Mouse (Mus musculus): ENCODE results near the gene Zfp174.
"Not testable (repeated sequence)": the region's sequence is repeated elsewhere in the genome, so short reads cannot be mapped to it uniquely, and the experiment has no call there.

Gene Zfp174

DNA sequence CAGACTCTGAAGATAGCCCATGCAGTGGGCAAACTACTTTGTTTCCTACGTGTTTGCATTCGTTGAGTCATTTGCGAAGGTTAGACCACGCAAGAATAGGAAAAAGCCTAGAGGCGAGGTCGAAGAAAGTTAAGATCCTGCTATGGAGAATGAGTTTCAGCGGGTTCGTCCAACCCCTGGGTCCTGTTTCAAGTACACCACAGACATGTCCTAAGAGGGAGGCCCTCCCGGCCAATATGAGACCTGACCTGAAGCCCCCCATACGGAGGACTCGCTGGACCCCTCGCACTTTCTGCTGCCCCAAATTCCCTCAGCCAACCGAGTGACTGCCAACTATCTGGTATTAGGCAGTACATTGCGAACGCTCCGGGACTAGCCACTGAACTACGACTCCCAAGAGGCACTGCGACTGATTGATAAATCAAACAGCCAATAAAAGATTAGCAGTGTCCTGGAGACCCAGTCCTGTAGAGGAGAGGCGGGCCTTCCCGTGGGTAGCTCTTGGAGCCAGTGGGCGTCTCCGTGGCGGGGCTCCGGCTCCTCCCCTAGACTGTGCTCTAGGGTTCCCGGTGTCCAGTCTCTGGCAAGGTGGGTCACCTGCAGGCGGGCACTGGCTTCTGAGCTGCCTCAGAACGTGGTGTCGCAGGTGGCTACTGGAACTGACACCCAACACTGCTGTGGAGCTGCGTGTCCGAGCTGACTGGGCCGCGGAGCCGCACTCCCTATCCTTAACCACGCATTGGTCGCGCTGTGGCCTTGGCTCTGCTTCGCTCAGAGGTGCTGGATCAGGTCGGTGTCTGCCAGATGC, at the start of gene Zfp174:
Gene Zfp174 (plus strand): TSS at position 558 of the 808 bp plus-strand sequence.
- in situ Hi-C loops (cut with MboI) = loop anchor here (5.0 kb wide), 1 partner anchor 35 kb away; the partner anchor contains the start of genes Gm20695 and Zfp597

DNA sequence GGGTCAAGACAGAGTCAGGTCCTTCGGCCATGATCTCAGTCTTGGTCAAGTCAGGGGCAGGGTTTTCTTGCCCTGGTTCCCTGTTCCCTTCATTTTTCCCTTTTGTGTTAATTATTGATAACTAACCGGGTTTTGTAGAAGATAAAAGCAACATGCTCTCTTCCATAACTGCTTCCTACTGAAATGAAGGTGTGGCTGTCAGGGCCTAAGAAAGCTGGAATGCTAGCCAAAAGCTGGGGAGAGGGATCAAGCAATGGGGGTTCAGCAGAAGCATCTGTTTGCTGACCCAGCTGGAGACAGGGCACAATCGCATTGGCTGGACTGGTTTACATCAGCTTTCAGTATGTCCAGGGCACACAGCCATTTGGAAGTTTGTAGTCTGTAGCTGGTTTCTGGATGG, 38.9 kb upstream of the Zfp174 start:
- in situ Hi-C loops (cut with MboI) = no loop called here

- in situ Hi-C loops (cut with MboI) = not testable (repeated sequence)
These were observed 32.4 kb upstream of the Zfp174 start for GRCm38 (mm10) chr16:3814667-3815066.

GRCm38 (mm10) chr16:3820202-3820601, 26.9 kb upstream of the Zfp174 start:
- in situ Hi-C loops (cut with MboI) = no loop called here

DNA sequence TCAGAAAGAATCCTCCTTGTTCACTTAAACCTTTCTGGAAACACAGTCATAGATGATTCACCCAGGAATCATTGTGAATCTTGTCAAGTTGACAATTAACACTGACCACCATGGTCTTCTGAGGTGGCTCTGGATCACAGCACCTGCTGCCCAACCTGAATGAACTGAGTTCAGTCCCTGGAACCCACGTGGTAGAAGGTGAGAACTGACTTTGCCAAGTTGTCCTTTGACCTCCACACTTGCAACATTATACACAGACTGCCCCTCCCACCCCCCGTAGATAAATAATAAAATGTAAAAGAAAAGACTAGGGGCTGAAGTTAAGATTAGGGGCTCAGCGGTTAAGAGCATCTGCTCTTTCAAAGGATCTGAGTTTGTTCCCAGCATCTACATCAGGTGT, 19.0 kb upstream of the Zfp174 start:
- in situ Hi-C loops (cut with MboI) = no loop called here

GRCm38 (mm10) chr16:3829727-3830126, 17.3 kb upstream of the Zfp174 start:
- in situ Hi-C loops (cut with MboI) = no loop called here

GRCm38 (mm10) chr16:3830588-3831109, 16.4 kb upstream of the Zfp174 start, which contains the start of gene Olfr15:
TSS of gene Olfr15 (plus strand) at chr16:3830878.
- in situ Hi-C loops (cut with MboI) = no loop called here

DNA sequence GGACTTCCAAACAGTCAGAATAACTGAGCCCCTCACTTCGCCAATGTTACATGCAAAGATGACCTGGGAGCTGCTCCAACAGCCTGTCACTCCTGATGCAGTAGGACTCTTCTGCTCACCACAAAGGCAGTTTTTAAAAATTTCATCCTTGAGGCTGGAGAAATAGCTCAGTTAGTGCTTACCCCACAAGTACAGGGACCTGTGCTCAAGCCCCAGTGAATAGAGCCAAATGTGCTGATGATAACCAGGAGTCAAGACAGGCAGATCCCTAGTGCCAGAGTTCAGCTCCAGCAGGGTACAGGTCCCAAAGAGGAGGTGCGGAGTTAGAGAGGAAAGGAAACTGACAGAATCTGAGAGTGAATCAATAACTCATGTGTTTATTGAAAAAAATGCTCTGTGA, 11.6 kb upstream of the Zfp174 start:
- in situ Hi-C loops (cut with MboI) = no loop called here

- in situ Hi-C loops (cut with MboI) = no loop called here
These were observed 7.7 kb upstream of the Zfp174 start for GRCm38 (mm10) chr16:3839157-3839885.

DNA sequence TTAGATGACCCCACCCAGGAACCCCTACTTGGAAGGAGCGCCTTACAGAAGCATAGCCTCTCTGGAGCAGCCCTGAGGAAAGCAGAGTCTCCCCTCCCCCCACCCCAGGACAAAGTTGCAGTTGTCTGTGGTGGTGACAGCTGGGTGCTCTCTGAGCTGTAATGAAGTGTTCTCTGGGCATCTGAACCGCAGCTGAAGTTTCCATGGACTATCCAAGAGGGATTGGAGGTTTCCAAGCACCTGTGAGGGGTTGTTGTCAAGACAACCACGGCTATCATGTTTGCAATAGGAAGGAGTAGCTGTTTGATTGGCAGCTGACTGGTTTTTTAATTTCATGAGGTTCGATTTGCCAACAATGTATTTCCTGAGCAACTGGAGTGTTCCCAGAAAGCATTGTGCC, 4.1 kb upstream of the Zfp174 start:
- in situ Hi-C loops (cut with MboI) = no loop called here

DNA sequence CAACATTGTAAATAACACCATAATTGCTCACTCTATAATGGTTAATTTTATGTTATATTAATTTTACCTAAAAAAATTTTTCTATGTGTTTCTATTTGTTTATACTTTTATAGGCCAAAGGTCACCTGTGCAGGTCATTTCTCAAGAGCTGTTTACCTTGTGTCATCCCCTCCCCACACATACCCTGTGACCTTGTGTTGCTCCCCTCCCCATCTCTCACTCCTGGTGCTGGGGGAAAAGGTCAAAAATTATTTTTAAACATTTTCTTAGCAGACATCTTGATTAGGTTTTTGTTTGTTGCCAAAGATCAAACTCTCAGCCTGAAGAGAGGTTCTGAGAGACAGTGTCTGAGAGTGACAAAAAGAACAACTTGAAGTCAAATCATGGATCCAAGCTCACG, 3.3 kb upstream of the Zfp174 start:
- in situ Hi-C loops (cut with MboI) = no loop called here

GRCm38 (mm10) chr16:3847871-3848270, 803 bp downstream of the Zfp174 start:
- in situ Hi-C loops (cut with MboI) = loop anchor here (5.0 kb wide), 1 partner anchor 34 kb away; the partner anchor contains the start of genes Gm20695 and Zfp597

DNA sequence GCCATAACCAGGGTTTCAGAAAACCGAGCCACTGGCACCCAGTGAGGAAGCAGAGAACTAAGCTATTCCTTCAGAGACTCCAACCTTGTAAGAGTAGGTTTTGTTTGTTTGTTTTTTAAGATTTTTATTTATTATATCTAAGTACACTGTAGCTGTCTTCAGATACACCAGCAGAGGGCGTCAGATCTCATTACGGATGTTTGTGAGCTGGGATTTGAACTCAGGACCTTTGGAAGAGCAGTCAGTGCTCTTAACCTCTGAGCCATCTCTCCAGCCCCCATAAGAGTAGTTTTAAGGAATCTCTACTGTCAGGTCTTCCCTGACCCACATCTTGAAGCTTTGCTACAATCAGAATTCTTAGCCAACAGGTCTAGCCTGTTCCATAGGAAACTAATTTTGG, 1.3 kb downstream of the Zfp174 start:
- in situ Hi-C loops (cut with MboI) = loop anchor here (5.0 kb wide), 1 partner anchor 34 kb away; the partner anchor contains the start of genes Gm20695 and Zfp597

- in situ Hi-C loops (cut with MboI) = not testable (repeated sequence)
These were observed 4.2 kb downstream of the Zfp174 start for GRCm38 (mm10) chr16:3851301-3851700.

DNA sequence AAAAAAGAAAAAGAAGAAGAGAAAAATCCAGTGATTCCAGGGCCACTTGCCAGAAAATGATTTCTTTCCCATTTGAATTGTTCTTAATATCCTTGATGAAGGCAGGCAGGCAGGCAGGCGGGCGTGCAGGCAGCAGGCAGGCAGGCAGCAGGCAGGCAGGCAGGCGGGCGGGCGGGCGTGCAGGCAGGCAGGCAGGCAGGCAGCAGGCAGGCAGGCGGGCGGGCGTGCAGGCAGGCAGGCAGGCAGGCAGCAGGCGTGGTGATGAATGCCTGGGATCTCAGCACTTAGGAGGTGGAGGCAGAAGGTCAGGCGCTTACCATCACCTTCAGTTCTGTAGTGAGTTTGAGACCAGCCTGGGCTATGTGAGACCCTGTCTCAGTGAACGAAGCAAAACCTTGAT, 5.5 kb downstream of the Zfp174 start:
- in situ Hi-C loops (cut with MboI) = no loop called here

GRCm38 (mm10) chr16:3854437-3855182, 7.5 kb downstream of the Zfp174 start:
- in situ Hi-C loops (cut with MboI) = no loop called here

DNA sequence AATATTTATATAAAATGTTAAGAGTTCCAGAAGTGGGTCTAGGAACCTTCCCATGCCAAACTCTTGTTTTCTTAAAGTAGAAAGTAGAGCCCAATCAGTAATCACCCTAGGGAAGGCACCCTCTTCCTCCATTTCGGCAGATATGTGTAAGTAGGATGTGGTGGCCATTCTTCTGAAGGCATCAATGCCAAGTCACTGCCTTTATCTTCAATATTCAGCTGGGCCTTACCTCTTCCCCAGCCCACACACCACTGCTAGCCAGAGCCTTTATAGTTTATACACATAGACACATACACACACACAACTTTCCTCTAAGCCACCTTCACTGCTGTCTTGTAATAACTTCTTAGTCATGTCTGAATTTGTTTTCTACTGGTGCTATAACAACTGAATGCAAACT, 8.7 kb downstream of the Zfp174 start:
- in situ Hi-C loops (cut with MboI) = no loop called here

DNA sequence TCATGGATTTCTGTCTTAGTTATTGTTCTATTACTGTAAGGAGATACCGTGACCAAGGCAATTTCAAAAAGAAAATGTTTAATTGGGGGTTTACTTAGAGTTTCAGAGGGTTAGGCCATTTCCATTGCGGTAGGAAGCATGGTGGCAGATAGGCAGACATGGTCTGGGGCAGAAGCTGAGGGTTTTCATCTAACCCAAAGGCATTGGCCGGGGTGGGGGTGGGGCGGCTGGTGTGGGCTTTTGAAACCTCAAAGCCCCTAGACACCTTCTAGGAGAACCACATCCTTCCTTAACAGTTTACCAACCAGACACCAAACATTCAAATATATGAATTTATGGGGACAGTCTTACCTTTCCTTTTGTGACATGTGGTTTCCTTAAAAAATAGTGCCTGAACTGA, 12.2 kb downstream of the Zfp174 start:
- in situ Hi-C loops (cut with MboI) = no loop called here

GRCm38 (mm10) chr16:3871815-3872214, 24.7 kb downstream of the Zfp174 start:
- in situ Hi-C loops (cut with MboI) = no loop called here

DNA sequence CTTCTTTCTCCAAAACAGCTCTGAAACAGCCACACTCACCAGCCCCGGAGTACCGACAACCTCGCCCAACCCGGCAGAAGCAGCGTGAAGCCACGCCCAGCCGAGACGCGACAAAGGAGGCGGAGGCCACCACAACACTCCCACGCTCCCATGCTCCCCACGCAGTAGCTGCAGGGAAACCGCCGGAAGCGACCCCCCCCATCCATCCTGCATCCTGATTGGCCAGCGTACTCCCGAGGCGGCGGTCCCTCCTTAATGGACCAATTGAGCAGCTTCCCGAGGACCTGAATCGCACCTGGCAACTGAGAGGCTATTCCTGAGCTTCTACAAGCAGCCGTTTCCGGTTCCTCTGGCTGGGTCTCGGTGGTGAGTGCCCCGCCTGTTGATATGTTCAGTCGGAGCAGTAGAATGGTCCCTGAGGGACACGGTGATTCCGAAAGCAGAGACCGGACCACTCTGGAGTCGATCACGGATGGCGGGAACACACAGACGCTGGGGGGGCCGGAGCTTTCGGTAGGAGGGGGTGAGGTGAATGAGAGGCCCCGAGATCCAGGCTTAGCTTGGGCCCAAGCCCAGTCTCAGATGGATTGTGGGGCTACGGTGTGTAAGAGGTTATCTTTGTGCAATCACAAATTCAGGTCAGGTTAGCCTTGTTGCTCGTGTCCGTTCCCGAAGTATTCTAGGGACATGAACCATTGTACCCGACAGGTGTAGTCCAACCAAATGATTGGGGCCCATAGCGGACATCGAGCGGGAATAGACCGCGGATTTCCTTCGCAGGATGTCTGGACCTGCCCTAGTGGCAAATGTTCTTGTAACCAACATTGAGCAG, 25.4 kb downstream of the Zfp174 start, which contains the start of gene Naa60:
Gene Naa60 (plus strand): TSS at position 160 of the 832 bp plus-strand sequence.
- in situ Hi-C loops (cut with MboI) = no loop called here

DNA sequence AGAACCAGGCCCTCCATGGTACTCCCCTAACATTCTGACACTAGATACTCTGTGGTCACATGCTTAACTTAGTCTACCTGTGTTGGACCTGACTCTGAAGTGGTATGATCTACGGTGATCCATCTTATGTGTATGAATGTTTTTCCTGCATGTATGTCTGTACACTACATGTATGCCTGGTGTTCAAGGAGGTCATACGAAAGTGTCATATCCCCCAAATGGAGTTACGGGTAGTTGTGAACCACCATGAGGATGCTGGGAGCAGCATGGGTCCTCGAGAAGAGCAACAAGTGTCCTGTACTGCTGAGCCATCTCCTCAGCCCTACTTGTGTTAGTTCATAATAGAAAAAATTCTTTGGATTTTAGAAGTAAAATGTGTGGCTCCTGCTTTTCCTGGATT, 29.3 kb downstream of the Zfp174 start:
- in situ Hi-C loops (cut with MboI) = no loop called here
